Mouse (Mus musculus): ENCODE measurements at regions not wholly inside any gene's neighbourhood (a gene's known extent, or its start where the extent isn't known, plus 50 kb on each side); places are given as distances from the start of the nearest gene placed in this dataset.

- DNase-seq (ENCODE audit: low read depth, low spot score): peak; percentile 58
Observed at GRCm38 (mm10) chr15:61159552-61159951, 236.7 kb upstream of the A1bg start.

- no peak for DNase-seq (ENCODE audit: low read depth, low spot score)
Observed at GRCm38 (mm10) chr15:61158041-61158545, 235.3 kb upstream of the A1bg start.

- DNase-seq (ENCODE audit: low read depth, low spot score): peak; percentile 94
Observed at GRCm38 (mm10) chr15:61157543-61157942, 234.7 kb upstream of the A1bg start.

- no peak for DNase-seq (ENCODE audit: low read depth, low spot score)
Observed at GRCm38 (mm10) chr15:61155530-61155929, 232.7 kb upstream of the A1bg start.

GRCm38 (mm10) chr15:61154166-61154565, 231.4 kb upstream of the A1bg start:
- no peak for DNase-seq (ENCODE audit: low read depth, low spot score)

- no peak for DNase-seq (ENCODE audit: low read depth, low spot score)
Observed at GRCm38 (mm10) chr15:61142851-61143250, 220.0 kb upstream of the A1bg start.

GRCm38 (mm10) chr15:61139151-61139550, 216.3 kb upstream of the A1bg start:
- peak; percentile 51 for DNase-seq (ENCODE audit: low read depth, low spot score)

- DNase-seq (ENCODE audit: low read depth, low spot score): no peak
Observed at GRCm38 (mm10) chr15:61136781-61137180, 214.0 kb upstream of the A1bg start.

GRCm38 (mm10) chr15:61133316-61133715, 210.5 kb upstream of the A1bg start:
- DNase-seq (ENCODE audit: low read depth, low spot score): no peak

GRCm38 (mm10) chr15:61127971-61128370, 205.2 kb upstream of the A1bg start:
- peak; percentile 58 for DNase-seq (ENCODE audit: low read depth, low spot score)

- DNase-seq (ENCODE audit: low read depth, low spot score): peak; percentile 88
Observed at GRCm38 (mm10) chr15:61127130-61127529, 204.3 kb upstream of the A1bg start.

GRCm38 (mm10) chr15:61116912-61117311, 194.1 kb upstream of the A1bg start:
- DNase-seq (ENCODE audit: low read depth, low spot score): no peak

GRCm38 (mm10) chr15:61109429-61110128, 186.8 kb upstream of the A1bg start:
- peak; percentile 81 for DNase-seq (ENCODE audit: low read depth, low spot score)

- no peak for DNase-seq (ENCODE audit: low read depth, low spot score)
Observed at GRCm38 (mm10) chr15:61108957-61109356, 186.1 kb upstream of the A1bg start.

- peak; percentile 82 for DNase-seq (ENCODE audit: low read depth, low spot score)
Observed at GRCm38 (mm10) chr15:61102421-61103412, 179.9 kb upstream of the A1bg start.

GRCm38 (mm10) chr15:61100807-61101206, 178.0 kb upstream of the A1bg start:
- no peak for DNase-seq (ENCODE audit: low read depth, low spot score)

GRCm38 (mm10) chr15:61098968-61099367, 176.2 kb upstream of the A1bg start:
- DNase-seq (ENCODE audit: low read depth, low spot score): no peak

GRCm38 (mm10) chr15:61098519-61098918, 175.7 kb upstream of the A1bg start:
- DNase-seq (ENCODE audit: low read depth, low spot score): no peak

- DNase-seq (ENCODE audit: low read depth, low spot score): peak; percentile 64
Observed at GRCm38 (mm10) chr15:61096021-61096781, 173.4 kb upstream of the A1bg start.

GRCm38 (mm10) chr15:61055017-61055609, 132.3 kb upstream of the A1bg start:
- no peak for DNase-seq (ENCODE audit: low read depth, low spot score)

- no peak for DNase-seq (ENCODE audit: low read depth, low spot score)
Observed at GRCm38 (mm10) chr15:61051363-61051762, 128.6 kb upstream of the A1bg start.

All from 3T3-L1 (cell line).